Mouse (Mus musculus): ENCODE measurements around the gene Elfn1. TPM values are rescaled to one million over a fixed set of nuclear protein-coding genes. Genes with fewer than 3 reads are reported as not detected.
"Not testable (repeated sequence)": the region's sequence is repeated elsewhere in the genome, so short reads cannot be mapped to it uniquely, and the experiment has no call there.

The Elfn1 gene
- polyA plus RNA-seq, 2 experiments from 2014 or later = not detected

- ATAC-seq = no peak
Observed at GRCm38 (mm10) chr5:139976584-139976983, 68.8 kb downstream of the Elfn1 start.

GRCm38 (mm10) chr5:139977476-139977875 lies 69.7 kb downstream of the Elfn1 start:
- no peak for ATAC-seq

GRCm38 (mm10) chr5:139978525-139979276 lies 71.0 kb downstream of the Elfn1 start:
- ATAC-seq = no peak

GRCm38 (mm10) chr5:139979371-139979770 lies 71.6 kb downstream of the Elfn1 start:
- no peak for ATAC-seq

GRCm38 (mm10) chr5:139981976-139982375 lies 74.2 kb downstream of the Elfn1 start:
- no peak for ATAC-seq

- no peak for ATAC-seq
Observed at GRCm38 (mm10) chr5:139985073-139985746, 77.5 kb downstream of the Elfn1 start.

GRCm38 (mm10) chr5:139991531-139991930 lies 83.8 kb downstream of the Elfn1 start:
- ATAC-seq = no peak

- not testable (repeated sequence) for ATAC-seq
Observed at GRCm38 (mm10) chr5:139998321-139998720, 90.6 kb downstream of the Elfn1 start.

GRCm38 (mm10) chr5:139998916-139999315 lies 91.2 kb downstream of the Elfn1 start:
- ATAC-seq = no peak

- ATAC-seq = no peak
Observed at GRCm38 (mm10) chr5:140002541-140002940, 94.8 kb downstream of the Elfn1 start.

GRCm38 (mm10) chr5:140006861-140007260 lies 99.1 kb downstream of the Elfn1 start:
- ATAC-seq = no peak

GRCm38 (mm10) chr5:140007656-140008522 lies 100.1 kb downstream of the Elfn1 start:
- ATAC-seq = no peak

- ATAC-seq = no peak
Observed at GRCm38 (mm10) chr5:140008523-140008806, 100.7 kb downstream of the Elfn1 start.

GRCm38 (mm10) chr5:140009083-140009655 lies 101.4 kb downstream of the Elfn1 start:
- ATAC-seq = no peak

GRCm38 (mm10) chr5:140010405-140010804 lies 102.7 kb downstream of the Elfn1 start:
- ATAC-seq = no peak

GRCm38 (mm10) chr5:140012286-140012967 lies 104.7 kb downstream of the Elfn1 start:
- ATAC-seq = no peak

GRCm38 (mm10) chr5:140013652-140014051 lies 105.9 kb downstream of the Elfn1 start:
- no peak for ATAC-seq

- no peak for ATAC-seq
Observed at GRCm38 (mm10) chr5:140016896-140017295, 109.2 kb downstream of the Elfn1 start.

- ATAC-seq = no peak
Observed at GRCm38 (mm10) chr5:140018780-140019179, 111.0 kb downstream of the Elfn1 start.

- no peak for ATAC-seq
Observed at GRCm38 (mm10) chr5:140019616-140020015, 111.9 kb downstream of the Elfn1 start.

GRCm38 (mm10) chr5:140021755-140022154 lies 114.0 kb downstream of the Elfn1 start:
- no peak for ATAC-seq

- ATAC-seq = no peak
Observed at GRCm38 (mm10) chr5:140022861-140023260, 115.1 kb downstream of the Elfn1 start.

Measured in CD4-positive, CD25-positive, alpha-beta regulatory T cell, adult 4 months (primary cell).